Mouse (Mus musculus): ENCODE measurements at regions not wholly inside any gene's neighbourhood (a gene's known extent, or its start where the extent isn't known, plus 50 kb on each side); places are given as distances from the start of the nearest gene placed in this dataset.

- TF ChIP-seq CTCF (IDR thresholded peaks at IDR 0.05; ENCODE audit: low read depth, low read length): no peak
- no peak for TF ChIP-seq TAL1 (conservative IDR thresholded peaks at IDR 0.05; ENCODE audit: low read depth, low read length)
- TF ChIP-seq GATA1 (IDR thresholded peaks at IDR 0.05; ENCODE audit: borderline replicate concordance, low read length): no peak
Measured at GRCm38 (mm10) chr3:134400395-134401090, 164.3 kb downstream of the Cxxc4 start.

Measured in G1E (cell line).